Mouse (Mus musculus) macrophage (primary cell): ENCODE data around the gene Rfx5. TPM values are rescaled to one million over a fixed set of nuclear protein-coding genes. Genes with fewer than 3 reads are reported as not detected.

ENCODE experiments used
- H3K27ac ChIP-seq: fragments of 350-480 bp; formaldehyde crosslinking; 2 replicates; pipeline ENCODE4 v1.9.0; 2021
- H3K36me3 ChIP-seq: fragments of 350-480 bp; formaldehyde crosslinking; 2 replicates; pipeline ENCODE4 v1.9.0; 2021; ENCODE audit errors: inconsistent target
- H3K4me3 ChIP-seq: fragments of 350-480 bp; formaldehyde crosslinking; 2 replicates; pipeline ENCODE4 v1.9.0; 2021; ENCODE audit errors: inconsistent target
- H3K79me2 ChIP-seq: fragments of 350-480 bp; formaldehyde crosslinking; 2 replicates; pipeline ENCODE4 v1.9.0; 2021; ENCODE audit errors: inconsistent target
- WGBS: methylation state at CpG from one replicate; pipeline ENCODE4 v1.1.7; 2026; ENCODE audit warnings: inconsistent platforms; ENCODE audit not compliant: missing documents; 5-methylcytosine and 5-hydroxymethylcytosine counted together
- polyA plus RNA-seq: library from polyadenylated mRNA; stranded (reverse); fragments of 250-400 nt; gene quantifications from 3 replicates; pipeline ENCODE4 v1.2.4, GENCODE M21; 2018; ENCODE audit warnings: inconsistent platforms

Gene Rfx5
- polyA plus RNA-seq, 1 experiment from 2014 or later, result 7.2 TPM

DNA sequence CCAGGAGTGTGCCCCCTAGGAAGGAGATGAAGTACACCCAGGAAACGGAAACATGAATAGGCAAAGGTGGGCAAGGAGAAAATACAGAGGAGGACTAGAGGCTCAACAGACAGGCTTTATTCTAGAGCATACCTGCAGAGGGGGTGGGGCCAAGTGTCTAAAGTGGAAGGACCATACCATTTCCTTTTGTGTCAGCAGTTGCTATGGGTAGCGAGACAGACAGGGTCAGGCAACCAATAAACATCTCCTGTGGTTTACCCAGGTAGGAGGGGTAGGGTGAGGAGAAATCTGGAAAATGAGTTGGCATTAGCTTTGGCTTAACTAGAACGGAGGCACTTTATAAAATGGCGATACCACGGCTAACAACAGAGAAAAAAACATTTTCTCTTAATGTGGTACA lies 1.1 kb upstream of the Rfx5 start:
- H3K79me2 ChIP-seq, result no peaks in the 10 kb centered on the region
- WGBS, result 63% methylated on average over 5 of the region's 5 CpGs
- H3K36me3 ChIP-seq, result peaks cover 19% of the 10 kb centered on the region
- no peak overlapping the region; the same call in 1 of the 2 replicates for H3K27ac ChIP-seq
- peak overlapping the region; percentile 67; the same call in 1 of the 2 replicates for H3K4me3 ChIP-seq

DNA sequence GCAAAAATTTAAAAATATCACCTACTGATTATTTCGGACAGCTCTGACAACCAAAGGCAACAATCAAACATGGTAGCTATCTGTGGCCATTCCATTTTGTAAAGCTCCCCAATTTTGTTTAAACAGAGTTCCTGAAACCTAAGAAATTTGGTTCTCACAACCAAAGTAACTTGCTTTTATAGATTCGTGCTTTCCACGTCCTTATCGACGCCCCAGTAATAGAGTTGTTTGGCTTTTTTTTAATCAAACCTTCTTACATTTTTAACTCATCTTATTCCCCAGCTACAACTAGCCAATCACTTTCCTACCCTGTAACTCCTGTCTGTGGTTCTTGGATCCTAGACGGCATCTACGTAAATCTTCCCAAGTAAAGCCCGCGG lies 501 bp upstream of the Rfx5 start:
- H3K4me3 ChIP-seq, result peak overlapping the region; percentile 67
- peaks cover 24% of the 10 kb centered on the region for H3K36me3 ChIP-seq
- peak overlapping the region; percentile 71 for H3K27ac ChIP-seq
- no peaks in the 10 kb centered on the region for H3K79me2 ChIP-seq
- WGBS, result 6% methylated on average over 9 of the region's 9 CpGs

DNA sequence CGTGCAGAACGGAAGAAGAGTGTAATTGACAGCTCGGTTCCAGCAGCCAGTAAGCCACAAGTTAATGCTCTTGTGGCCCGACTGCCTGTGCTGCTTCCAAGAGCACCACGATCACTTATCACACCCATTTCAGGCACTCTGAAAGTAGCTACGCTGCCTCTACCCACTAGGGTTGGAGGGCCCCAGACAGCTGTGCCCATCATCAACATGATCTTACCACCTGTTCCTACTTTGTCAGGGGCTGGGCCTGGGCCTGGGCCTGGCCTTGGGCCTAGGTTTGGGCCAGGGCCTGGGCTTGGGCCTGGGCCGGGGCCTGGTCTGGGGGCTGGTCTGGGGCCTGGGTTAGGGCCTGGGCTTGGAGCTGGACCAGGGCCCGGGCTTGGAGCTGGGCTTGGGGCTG lies 4.4 kb downstream of the Rfx5 start:
- no peak overlapping the region for H3K27ac ChIP-seq
- H3K79me2 ChIP-seq, result no peaks in the 10 kb centered on the region
- no peak overlapping the region for H3K4me3 ChIP-seq
- WGBS, result 92% methylated on average over 8 of the region's 8 CpGs
- H3K36me3 ChIP-seq, result peaks cover 24% of the 10 kb centered on the region

DNA sequence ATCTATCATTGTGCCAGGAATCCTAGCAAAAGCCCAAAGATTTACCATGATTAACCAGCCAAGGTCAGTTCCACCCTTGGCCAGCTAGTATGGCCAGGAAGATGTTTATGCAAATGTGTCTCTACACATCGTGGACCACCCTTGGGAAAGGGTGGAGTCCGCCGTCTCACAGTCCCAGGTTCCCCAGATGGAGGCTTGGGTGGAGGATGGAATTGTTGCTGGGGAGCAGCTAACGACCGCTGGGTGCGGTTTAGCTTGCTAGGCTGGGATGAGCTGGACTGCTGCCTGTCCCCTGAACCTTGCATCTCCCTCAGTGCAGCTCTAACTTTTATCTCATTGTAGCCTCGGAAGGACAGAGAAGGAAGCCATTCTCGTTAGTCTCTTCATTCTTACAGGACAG lies 6.0 kb downstream of the Rfx5 start:
- Histone ChIP-seq H3K36me3 (peaks cover 24% of the 10 kb centered on the region), H3K79me2 (no peaks in the 10 kb centered on the region), H3K4me3 (no peak overlapping the region), H3K27ac (no peak overlapping the region)
- 83% methylated on average over 8 of the region's 8 CpGs for WGBS

DNA sequence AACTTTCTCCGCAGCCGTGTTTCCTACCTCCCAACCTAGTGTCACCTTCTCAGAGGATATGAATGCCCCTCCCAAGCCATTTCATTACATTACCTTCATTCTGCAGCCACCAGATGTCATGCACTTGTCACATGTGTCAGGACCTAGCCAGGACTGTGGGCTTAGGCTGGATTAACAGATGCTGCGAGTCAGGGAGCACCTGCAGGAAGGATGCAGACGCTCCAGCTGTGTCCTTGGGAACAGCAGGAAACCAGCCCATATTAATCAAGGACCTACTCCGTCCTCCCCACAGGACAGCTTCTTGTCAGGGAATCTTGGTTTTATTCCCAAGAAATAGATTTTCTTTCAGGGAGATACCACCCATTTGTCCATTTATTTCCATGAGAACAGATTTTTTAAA lies 6.4 kb downstream of the Rfx5 start:
- 94% methylated on average over 5 of the region's 5 CpGs for WGBS
- Histone ChIP-seq H3K4me3 (no peak overlapping the region), H3K36me3 (peaks cover 24% of the 10 kb centered on the region), H3K79me2 (no peaks in the 10 kb centered on the region), H3K27ac (no peak overlapping the region)

DNA sequence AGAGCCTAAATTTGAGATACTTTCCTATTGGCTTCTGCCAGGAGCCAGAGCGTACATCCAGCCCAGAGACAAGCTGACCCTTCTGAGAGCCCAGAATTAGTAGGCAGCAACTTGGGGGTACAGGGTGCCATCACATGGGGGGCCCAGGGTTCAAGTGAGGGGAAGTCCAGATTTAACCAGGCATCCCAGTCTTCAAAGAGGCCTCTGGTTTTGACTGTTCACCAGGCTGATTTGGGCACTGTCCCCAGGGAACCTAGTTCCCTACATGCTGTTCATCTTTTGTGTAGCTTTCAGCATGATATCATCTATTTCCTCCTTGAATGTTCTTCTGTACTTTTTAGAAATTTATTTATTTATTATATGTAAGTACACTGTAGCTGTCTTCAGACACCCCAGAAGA lies 11.1 kb downstream of the Rfx5 start:
- H3K4me3 ChIP-seq, result no peak overlapping the region

DNA sequence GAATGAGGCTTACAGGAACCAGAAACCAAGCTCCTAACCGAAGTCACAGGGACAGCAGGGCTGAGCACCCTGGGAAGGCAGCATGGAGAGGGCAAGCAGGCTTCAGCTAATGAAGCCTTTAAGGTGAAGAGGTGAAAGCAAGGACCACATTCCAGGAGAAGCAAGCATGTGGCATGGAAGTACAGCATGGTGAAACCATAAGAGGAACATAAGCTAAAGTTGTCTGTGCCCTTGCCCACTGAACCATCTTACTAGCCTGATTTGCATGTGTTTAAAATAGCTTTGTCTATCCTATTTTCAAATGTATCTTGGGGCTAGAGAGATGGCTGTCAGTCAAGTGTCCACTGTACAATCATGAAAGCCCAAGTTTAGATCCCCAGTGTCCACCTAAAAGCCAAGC lies 12.0 kb downstream of the Rfx5 start:
- no peaks in the 10 kb centered on the region for H3K79me2 ChIP-seq
- 57% methylated on average over 1 of the region's 1 CpGs for WGBS
- no peaks in the 10 kb centered on the region for H3K36me3 ChIP-seq
- no peak overlapping the region for H3K4me3 ChIP-seq
- H3K27ac ChIP-seq, result no peak overlapping the region

More for the DNA sequence above, 11.1 kb downstream of the Rfx5 start:
- Histone ChIP-seq H3K79me2 (no peaks in the 10 kb centered on the region), H3K36me3 (no peaks in the 10 kb centered on the region), H3K27ac (no peak overlapping the region)
- 100% methylated on average over 1 of the region's 1 CpGs for WGBS

DNA sequence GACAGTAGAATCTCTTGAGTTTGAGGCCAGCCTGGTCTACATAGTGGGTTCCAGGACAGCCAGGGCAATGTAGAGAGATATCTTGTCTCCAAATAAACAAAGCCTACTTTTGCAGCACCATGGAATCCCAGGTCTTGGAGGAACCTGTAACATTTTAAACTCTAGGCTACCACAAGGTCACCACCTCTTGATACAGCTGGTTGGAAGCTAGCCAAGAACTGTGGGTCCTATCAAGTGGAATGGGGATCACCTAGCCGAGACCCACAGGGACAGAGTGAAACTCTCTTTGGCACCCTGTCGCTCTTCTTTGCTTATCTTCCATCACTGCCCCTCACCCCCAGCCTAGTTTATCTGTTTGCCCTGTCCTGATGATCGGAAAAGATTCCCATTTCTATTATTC lies 18.7 kb downstream of the Rfx5 start:
- WGBS, result 92% methylated on average over 3 of the region's 3 CpGs
- no peak overlapping the region for H3K27ac ChIP-seq
- peaks cover 27% of the 10 kb centered on the region for H3K79me2 ChIP-seq
- H3K4me3 ChIP-seq, result no peak overlapping the region
- H3K36me3 ChIP-seq, result no peaks in the 10 kb centered on the region

DNA sequence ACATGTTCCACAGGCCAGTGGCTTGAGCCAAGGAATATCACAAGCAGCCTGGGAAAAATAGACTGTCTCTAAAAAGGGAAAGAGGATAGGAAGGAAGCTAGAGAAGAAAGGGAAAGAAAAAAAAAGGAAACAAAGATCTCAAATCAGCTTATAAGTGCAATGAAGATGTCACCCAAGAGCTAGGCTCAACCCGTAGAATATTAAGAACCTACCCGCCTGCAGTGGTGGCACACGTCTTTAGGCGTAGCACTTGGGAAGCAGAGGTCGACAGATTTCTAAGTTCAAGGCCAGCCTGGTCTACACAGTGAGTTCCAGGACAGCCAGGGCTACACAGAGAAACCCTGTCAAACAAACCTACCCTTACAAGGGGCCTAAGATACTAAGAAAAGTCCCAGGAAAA lies 19.7 kb downstream of the Rfx5 start:
- H3K36me3 ChIP-seq, result no peaks in the 10 kb centered on the region
- H3K79me2 ChIP-seq, result peaks cover 37% of the 10 kb centered on the region
- WGBS, result 89% methylated on average over 3 of the region's 5 CpGs
- no peak overlapping the region for H3K27ac ChIP-seq
- H3K4me3 ChIP-seq, result no peak overlapping the region

DNA sequence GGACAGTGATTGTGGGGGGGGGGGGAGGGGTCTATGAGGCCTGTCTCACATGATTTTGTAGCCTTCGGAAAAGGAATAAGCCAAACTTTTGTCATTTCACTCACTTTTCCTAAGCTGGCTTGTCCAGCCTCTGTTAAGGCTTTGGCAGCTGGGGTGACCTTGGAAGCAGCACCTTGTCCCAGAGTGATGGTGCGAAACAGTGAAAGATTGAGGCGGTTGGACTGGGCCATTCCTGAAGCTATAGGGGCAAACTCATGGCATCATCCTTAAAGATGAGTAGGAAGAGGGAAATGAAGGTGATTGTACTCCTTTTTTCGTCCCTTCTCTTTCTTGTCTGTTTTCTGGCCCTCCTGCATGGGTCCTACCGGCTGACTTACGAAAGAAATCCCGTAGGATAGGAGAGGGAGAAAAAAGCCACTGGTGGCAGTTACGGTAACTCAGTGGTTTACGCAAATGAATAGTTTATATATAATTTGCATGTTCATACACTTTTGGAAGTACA lies 20.2 kb downstream of the Rfx5 start:
- Histone ChIP-seq H3K4me3 (peak overlapping the region; percentile 76), H3K27ac (peak overlapping the region; percentile 83), H3K36me3 (no peaks in the 10 kb centered on the region), H3K79me2 (peaks cover 42% of the 10 kb centered on the region)
- WGBS, result 30% methylated on average over 9 of the region's 9 CpGs

DNA sequence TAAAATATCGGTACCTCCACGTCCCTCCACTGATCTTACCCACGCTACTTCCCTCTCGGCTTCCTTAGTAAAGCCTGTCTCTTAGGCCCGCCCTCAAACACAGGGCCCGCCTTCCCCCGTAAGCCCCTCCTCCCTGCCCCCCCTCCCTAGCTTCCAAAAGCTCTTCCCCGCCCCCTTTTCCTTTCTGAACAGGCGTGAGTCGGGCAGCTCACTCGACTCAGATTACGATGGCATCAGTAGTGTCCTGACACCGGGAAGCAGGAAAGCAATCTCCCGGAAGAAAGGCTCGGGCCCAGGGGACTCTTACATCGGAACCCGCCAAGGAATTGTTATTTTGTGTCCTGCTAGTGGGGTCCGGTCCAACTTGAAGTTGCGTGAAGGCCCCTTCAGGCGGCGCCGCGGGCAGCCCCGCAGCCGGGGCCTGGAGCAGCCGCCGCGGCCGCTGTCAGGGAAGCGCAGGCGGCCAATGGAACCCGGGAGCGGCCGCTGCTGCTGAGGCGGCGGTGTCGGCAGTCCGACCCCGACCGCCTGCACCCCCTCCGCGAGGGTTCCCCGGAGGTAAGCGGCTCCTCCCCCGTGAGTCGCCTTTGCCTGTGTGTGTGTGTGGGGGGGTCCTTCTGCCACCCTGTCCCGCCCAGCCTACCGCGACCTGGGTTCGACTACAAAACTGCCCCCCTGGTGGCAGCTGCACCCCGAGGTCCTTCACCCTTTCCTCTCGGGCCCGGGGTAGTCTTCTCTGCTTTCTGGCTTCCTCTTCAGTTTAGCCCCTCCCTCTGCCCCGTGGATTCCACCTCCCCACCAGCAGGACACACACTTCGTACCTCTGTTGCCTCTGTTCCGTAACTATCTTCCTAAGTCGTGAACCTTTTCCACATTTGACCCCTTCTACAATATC lies 20.9 kb downstream of the Rfx5 start, which contains the start of gene Pi4kb:
Gene Pi4kb, plus strand, starts transcription at position 204 of the 895 bp plus-strand sequence.
- peak within 1 kb of the TSS; percentile 83 for H3K27ac ChIP-seq
- WGBS, result under 1% methylated on average over 57 of the region's 57 CpGs
- H3K36me3 ChIP-seq, result no peaks in the 10 kb centered on the region
- peaks cover 49% of the 10 kb centered on the region for H3K79me2 ChIP-seq
- H3K4me3 ChIP-seq, result peak within 1 kb of the TSS; percentile 76

DNA sequence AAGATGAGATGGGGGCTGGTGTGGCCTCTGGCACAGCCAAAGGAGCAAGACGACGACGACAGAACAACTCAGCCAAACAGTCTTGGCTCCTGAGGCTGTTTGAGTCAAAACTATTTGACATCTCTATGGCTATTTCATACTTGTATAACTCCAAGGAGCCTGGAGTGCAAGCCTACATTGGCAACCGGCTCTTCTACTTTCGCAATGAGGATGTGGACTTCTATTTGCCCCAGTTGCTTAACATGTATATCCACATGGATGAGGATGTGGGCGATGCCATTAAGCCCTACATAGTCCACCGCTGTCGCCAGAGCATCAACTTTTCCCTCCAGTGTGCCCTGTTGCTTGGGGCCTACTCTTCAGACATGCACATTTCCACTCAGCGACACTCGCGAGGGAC lies 30.4 kb downstream of the Rfx5 start:
- H3K27ac ChIP-seq, result no peak overlapping the region
- peaks cover 94% of the 10 kb centered on the region for H3K79me2 ChIP-seq
- peaks cover 27% of the 10 kb centered on the region; the same call in 1 of the 2 replicates for H3K36me3 ChIP-seq
- WGBS, result 80% methylated on average over 11 of the region's 11 CpGs
- no peak overlapping the region for H3K4me3 ChIP-seq

DNA sequence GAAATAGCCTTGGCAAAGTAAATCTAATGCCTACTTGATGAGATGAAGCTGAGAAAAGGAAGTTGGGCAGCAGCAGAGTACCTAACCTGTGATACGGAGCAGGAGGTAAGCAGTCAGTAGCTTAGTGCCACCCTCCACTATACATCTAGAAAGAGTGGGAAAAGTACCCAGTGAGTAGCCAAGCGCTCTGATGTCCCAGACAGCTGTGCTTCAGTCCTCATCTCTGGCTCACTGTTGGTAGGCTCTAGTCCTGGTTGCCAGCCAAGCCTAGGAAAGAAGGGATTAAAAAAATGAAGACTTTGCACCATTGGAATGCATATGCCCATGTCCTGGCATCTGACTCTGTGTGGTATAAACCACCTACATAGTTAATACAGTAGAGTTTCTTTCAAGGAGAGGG lies 31.6 kb downstream of the Rfx5 start:
- Histone ChIP-seq H3K4me3 (no peak overlapping the region), H3K36me3 (peaks cover 33% of the 10 kb centered on the region; the same call in 1 of the 2 replicates), H3K79me2 (peaks cover 90% of the 10 kb centered on the region), H3K27ac (no peak overlapping the region)
- WGBS, result 95% methylated on average over 2 of the region's 2 CpGs

DNA sequence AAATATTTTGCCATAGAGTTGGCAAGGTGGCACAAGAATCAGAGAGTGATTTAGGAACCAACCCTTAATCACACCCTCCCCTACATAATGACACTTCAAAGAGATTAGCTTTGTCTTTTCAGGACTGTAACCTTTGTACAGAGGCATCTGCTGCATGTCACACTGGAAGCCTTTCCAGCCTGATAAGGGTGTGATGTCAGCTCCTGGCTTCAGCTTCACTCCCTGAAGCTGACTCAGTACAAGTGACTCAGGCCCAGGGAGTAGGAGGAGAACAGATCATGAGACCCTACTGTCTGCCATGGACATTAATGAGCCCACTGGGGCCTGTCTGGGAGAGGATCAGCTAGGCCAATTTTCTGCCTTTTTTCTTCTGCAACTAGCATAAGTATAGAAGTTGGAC lies 33.7 kb downstream of the Rfx5 start:
- Histone ChIP-seq H3K36me3 (peaks cover 32% of the 10 kb centered on the region; the same call in 1 of the 2 replicates), H3K27ac (peak overlapping the region; percentile 58)

DNA sequence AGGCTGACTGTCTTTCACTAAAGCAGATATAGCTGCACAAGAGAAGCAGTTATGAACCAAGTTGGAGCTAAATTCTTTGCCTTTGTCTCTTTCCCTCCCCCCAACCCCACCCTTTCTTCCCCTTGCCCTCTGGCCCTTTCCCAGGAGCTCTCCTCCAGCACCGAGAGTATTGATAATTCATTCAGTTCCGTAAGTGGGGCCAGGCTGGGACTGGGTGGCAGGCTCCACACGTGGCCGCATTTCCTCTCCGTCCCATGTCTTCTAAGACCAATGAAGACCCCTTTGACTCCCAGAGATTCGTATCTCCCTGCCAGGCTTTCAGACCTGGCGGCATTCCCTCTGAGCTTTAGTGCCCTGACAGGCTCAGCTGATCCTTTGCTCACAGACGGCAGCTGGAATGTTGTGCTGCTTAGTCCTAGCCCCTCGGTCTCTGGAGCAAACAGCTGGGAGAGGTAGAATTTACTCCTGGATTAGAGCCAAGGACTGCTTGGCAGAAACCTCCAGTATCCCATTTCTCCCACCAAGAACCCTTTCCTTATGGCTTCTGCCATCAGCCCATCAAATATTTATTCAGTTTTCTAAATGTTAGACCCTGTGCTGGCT lies 35.4 kb downstream of the Rfx5 start:
- Histone ChIP-seq H3K36me3 (peaks cover 26% of the 10 kb centered on the region; the same call in 1 of the 2 replicates), H3K27ac (no peak overlapping the region), H3K4me3 (no peak overlapping the region), H3K79me2 (peaks cover 54% of the 10 kb centered on the region)
- 98% methylated on average over 9 of the region's 9 CpGs for WGBS

More for the DNA sequence above, 33.7 kb downstream of the Rfx5 start:
- H3K4me3 ChIP-seq, result no peak overlapping the region
- peaks cover 70% of the 10 kb centered on the region for H3K79me2 ChIP-seq
